Mouse (Mus musculus): ENCODE results near the gene Lmo7.

Gene Lmo7

GRCm38 (mm10) chr14:101729237-101729971, at the start of gene Lmo7, which contains the start of gene Gm9922:
Gene Lmo7, plus strand, starts transcription at chr14:101729957.
Gene Gm9922, minus strand, starts transcription at chr14:101729814.
- DNase-seq = peak; percentile 92

- DNase-seq = peak; percentile 78
Measured at GRCm38 (mm10) chr14:101687696-101688095, 42.1 kb upstream of the Lmo7 start.

DNA sequence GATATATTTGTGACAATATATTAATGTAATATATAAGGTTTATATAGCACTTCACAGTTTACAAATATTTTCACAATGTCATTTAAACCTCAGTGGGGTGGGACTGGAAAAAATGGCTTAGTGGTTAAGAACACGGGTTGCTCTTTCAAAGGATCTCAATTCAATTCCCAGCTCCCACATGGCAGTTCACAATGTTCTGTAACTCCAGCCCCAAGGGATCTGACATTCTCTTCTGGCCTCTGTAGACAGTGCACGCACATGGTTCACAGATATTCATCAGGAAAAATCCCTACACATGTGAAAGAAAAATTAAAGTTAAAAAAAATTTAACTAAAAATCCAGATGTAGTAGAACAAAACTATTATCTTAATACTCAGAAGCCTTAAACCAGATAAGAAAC, 41.4 kb upstream of the Lmo7 start:
- no peak for DNase-seq

DNA sequence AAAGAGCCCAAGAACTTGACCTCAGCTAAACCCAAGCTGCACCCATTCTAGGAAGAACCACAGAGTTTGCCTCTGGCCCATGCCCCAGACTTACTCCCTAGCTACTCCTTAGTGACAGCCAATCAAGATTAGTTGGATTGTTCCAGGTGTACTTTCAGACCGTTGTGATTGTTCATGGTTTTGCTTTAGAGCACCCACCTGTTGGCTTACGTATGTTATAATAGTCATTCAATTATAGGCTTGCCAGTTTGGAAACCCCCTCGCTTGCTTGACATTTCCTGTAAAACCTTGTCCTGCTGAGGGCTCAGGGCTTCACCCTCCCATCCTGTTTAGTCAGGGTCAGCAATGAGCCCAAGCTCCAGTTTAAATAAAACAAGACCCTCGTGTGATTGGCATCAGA, 25.3 kb upstream of the Lmo7 start:
- DNase-seq = no peak

DNA sequence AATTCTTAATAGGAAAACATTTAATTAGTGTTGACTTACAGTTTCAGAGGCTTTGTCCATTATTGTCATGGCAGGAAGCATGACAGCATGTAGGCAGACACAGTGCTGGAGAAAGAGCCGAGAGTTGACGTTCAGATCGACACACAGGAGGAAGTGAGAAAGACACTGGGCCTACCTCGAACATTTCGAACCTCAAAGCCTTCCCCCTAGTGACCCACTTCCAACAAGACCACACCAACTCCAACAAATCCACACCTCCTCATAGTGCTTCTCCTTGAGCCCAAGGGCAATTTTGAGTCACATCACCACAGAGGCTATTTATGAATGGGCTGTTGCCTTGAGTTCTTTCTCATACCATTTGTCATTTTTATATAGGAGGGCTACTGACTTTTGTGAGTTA, 22.7 kb upstream of the Lmo7 start:
- no peak for DNase-seq

DNA sequence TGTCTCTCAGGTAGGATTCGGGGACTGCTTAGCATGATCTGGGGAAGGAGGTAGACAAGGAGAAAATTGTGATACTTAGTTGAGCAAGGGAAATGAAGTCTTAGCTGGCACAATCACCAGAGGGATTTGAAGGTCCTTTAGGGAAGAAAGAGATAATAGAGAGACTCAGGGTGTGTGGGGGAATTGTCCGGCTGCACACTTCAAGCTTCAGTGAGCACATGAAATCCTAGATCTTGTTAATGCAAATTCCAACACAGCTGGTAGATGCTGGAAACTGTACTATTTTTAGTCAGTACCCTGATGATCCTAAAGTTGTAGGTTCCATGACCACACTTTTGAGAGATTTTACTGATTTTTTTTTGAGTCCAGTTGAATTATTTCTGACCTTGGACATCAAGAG, 15.3 kb upstream of the Lmo7 start:
- DNase-seq = no peak

DNA sequence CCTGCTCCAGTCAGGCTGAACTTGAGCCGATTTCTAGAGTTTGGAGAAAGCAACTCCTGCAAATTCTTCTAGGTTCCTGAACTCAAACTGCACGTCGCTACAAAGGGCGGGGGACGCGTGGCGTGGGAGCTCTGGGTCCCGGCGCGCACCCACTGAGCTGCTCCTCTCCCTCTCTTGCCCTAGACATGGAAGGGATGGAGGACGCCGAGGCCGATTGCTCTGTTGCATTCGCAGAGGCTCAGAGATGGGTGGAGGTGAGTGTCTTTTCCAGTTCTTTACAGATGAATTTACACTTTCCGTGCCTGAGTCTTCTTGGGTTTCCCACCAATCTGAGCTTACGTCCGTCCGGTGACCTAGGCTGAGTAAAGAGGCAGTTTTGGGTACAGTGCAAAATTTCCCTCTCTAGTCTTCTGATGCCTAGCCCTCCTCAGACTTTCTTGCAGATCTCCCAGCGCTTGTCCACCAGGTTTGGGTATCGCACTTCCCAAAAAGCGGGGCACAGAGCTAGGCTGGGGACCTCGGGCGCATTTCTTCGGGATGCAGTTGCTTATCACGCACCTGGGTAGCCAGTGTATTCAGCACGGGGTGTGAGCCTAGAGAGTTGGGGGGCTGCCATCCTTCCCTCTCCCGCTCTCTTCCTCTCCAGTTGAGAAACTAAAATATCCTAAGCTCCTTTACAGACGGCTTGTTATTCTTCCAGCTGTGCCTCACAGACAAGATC, 375 bp downstream of the Lmo7 start:
- peak; percentile 13 for DNase-seq

GRCm38 (mm10) chr14:101733542-101734303, 4.0 kb downstream of the Lmo7 start:
- peak; percentile 38 for DNase-seq

GRCm38 (mm10) chr14:101737501-101737900, 7.7 kb downstream of the Lmo7 start:
- no peak for DNase-seq

GRCm38 (mm10) chr14:101746635-101747034, 16.9 kb downstream of the Lmo7 start:
- peak; percentile 76 for DNase-seq

DNA sequence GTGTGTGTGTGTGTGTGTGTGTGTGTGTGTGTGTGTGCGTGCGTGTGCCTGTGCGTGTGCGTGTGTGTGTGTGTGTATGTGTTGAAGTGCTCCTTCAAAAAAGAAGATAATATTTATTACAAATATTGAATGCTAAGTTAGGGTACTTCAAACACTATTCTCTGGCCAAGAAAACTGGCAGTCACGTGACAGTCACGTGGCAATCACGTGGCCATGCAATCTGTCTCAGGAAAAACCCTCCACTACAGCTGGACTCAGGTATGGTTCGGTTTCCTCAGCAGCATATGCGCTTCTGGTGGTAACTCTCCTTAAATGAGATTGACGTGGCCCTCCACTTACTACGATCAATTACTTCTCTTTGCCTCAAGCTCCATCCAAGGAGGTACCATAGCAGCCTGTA, 18.1 kb downstream of the Lmo7 start:
- no peak for DNase-seq

DNA sequence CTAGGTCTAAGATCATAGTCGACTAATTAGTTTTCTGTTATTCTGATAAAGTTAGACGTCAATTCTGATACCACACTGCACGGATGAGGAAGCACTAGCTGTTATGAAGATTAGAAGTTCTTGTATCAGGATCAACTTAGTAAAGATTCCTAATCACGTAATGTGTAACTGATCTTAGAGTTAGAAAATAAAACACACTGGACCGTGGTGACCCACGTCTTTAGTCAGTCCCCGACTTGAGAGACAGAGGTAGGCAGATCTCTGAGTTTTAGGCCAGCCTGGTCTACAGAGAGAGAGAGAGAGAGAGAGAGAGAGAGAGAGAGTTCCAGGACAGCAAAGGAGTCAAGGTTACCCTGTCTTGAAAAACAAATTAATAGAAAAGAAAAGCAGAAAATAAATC, 18.7 kb downstream of the Lmo7 start:
- peak; percentile 61 for DNase-seq

DNA sequence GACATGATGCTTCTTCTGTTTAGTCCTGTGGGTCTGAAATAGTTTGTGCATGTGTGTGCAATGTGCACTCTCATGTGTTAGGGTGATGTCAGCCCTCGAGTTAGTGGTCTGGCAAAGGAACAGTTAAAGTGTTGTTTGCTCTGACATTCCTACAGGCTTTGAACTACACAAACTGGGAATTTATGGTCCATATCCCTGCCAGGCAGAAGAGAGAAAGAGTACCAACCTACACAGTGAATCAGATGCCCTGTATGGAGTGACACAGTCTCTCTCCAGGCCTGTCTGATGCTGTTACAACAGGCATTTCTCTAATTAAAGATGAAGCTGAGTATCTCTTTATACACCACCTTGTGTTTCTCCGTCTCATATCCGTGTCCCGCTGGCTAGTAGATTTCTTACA, 21.2 kb downstream of the Lmo7 start:
- no peak for DNase-seq

DNA sequence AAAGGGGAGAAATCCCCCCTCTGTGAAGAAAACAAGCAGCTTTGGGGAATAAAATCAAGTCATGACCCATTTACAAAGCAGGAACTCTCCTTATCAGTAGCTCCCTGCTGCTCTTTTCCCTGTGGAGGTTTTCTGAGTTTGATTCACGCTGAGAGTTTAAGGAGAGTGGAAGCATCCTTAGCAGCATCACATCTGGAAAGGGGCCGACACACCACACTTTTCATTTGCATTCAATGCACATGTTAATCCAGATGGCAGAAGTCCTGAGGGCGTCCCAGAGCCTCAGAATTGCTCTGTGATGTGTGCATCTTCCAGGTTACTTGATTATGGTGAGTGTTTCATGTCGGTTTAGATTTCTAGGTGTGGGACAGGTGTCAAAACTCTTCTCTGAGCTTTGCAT, 25.7 kb downstream of the Lmo7 start:
- DNase-seq = no peak

GRCm38 (mm10) chr14:101762267-101762666, 32.5 kb downstream of the Lmo7 start:
- DNase-seq = peak; percentile 48

GRCm38 (mm10) chr14:101763762-101764295, 34.1 kb downstream of the Lmo7 start:
- DNase-seq = no peak

DNA sequence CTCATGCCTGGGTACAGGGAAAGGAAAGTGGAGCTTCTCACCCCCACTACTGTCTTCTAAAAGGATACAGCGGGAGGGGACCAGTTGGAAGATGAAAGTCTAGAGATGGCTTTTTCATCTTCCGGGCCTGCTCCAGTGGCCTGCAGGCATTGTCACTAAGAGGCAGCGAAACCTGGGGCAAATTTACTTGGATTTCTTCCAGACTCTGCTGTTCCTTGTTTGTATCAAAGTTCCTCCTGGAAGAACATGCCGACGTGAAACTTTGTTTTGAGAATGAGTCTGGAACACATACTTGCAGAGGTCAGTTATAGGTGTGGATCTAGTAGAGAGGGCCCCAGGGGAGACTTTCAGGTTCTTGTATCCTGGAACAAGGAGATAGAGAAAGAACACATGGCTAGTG, 41.6 kb downstream of the Lmo7 start:
- peak; percentile 76 for DNase-seq

- peak; percentile 71 for DNase-seq
Measured at GRCm38 (mm10) chr14:101771756-101772155, 42.0 kb downstream of the Lmo7 start.

- DNase-seq = peak; percentile 50
Measured at GRCm38 (mm10) chr14:101774631-101775030, 44.9 kb downstream of the Lmo7 start.

DNA sequence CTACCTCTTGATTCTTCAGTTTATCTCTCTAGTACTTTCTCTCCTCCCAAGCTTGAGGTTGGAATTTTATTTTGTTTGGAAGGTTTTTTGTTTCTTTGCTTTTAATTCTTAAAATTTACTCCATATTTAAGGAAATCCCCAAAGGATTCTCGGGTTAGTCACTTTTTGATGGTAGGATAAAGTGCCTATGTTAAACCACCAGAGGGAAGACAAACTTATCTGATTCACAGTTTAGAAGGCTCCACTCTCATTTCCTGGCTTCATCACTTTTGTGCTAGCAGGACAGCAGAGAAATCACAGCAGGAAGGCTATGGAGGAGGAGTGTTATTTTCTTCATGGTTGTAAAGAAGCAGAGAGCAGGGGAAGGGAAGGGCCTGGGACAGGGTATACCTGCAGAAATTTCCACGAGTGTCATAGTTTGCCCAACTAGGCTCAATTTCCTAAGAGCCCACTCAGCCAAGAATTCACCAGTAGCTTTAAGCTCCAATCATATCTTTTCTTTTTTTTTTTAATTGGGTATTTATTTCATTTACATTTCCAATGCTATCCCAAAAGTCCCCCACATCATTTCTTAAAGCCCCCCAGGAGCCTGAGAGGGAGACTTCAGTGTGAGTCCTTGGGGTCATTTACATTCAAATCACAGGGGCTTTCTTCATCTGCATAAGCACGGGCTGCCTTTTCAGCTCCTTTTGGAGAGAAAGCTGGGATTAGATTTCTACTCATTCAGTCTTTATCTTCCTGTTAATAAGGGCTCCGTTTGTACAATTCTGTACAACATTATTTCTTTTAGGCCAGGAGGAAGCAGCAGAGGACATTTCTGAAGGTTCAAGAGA, 46.8 kb downstream of the Lmo7 start:
- no peak for DNase-seq

- no peak for DNase-seq
Measured at GRCm38 (mm10) chr14:101777129-101777493, 47.4 kb downstream of the Lmo7 start.

DNA sequence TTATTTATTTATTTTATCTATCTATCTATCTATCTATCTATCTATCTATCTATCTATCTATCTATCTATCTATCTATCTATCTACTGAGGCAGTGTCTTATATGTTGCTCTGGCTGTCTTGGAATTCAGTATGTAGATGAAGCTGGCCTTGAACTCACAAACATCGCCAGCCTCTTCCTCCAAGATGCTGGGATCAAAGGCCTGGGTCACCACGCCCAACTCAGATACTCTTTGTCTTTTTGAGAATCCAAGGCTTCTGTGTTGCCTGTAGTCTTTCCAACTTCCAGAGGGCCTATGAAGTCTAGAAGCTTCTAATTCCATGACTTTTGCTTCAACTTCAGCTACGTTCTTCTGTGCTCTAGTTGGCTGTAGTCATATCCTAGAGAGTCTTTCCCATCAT, 48.7 kb downstream of the Lmo7 start:
- no peak for DNase-seq

DNA sequence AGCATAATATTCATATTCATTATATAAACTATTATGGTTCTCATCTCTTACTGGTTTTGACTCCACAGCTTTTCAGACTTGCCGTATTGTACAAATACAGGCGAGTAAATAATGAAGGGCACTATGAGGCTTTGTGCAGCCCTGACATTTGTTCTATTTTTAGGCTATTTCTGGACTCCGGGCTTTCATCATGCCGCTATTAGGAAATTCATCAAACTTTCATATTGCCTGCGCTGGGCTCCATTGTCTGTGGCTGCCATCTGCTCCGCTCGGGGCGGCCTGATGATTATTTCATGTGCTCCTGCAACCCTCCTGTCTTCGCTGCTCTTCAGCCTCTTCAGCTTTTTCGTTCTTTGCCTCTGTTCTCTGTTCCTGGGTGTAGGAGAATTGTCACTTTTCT, 50.3 kb downstream of the Lmo7 start:
- DNase-seq = no peak

Measured in kidney, adult 9 months (tissue).